Mouse (Mus musculus) heart, embryonic 14.5 days (tissue): ENCODE data around the gene Fbxo17. TPM values are rescaled to one million over a fixed set of nuclear protein-coding genes. Genes with fewer than 3 reads are reported as not detected.

Experiments used
- ATAC-seq: fragments of 200-750 bp; cut with Nextera tagmentation; 2 replicates; pipeline ENCODE4 v1.8.0; 2017; ENCODE audit warnings: low read depth, moderate TSS enrichment; ENCODE audit not compliant: insufficient number of reproducible peaks, insufficient read depth, low FRiP score
- H3K27ac ChIP-seq, 2 experiments: fragments of 200-500 bp in 1 of 2; fragments of 300-500 bp in 1 of 2; sonication (generic) in 1 of 2; replicated peaks in 1 of 2; 2 replicates each; pipeline ENCODE4 v1.5.1; 2012 to 2014; ENCODE audit warnings: low read depth in 2 of 2, low read length in 2 of 2, control low read depth in 1 of 2, mild to moderate bottlenecking in 1 of 2, mixed read lengths in 1 of 2; ENCODE audit not compliant: control insufficient read depth in 1 of 2, insufficient read depth in 1 of 2
- H3K27me3 ChIP-seq: fragments of 300-500 bp; sonication (generic); 2 replicates; pipeline ENCODE4 v1.6.1; 2014; ENCODE audit warnings: mild to moderate bottlenecking, low read length, control low read depth; ENCODE audit not compliant: control insufficient read depth, insufficient read depth
- H3K36me3 ChIP-seq: fragments of 300-500 bp; sonication (generic); 2 replicates; pipeline ENCODE4 v1.6.1; 2014; ENCODE audit warnings: mild to moderate bottlenecking, control low read depth, low read length, mixed read lengths; ENCODE audit not compliant: control insufficient read depth, insufficient read depth
- H3K4me1 ChIP-seq, 2 experiments: fragments of 200-500 bp in 1 of 2; fragments of 300-500 bp in 1 of 2; sonication (generic) in 1 of 2; 2 replicates each; pipeline ENCODE4 v1.6.1; 2012 to 2014; ENCODE audit warnings: low read length in 2 of 2, control low read depth in 1 of 2, mixed read lengths in 1 of 2; ENCODE audit not compliant: control insufficient read depth in 2 of 2, insufficient read depth in 2 of 2
- H3K4me2 ChIP-seq: fragments of 300-500 bp; sonication (generic); 2 replicates; pipeline ENCODE4 v1.6.1; 2014; ENCODE audit warnings: mild to moderate bottlenecking, low read length
- H3K4me3 ChIP-seq, 2 experiments: fragments of 200-500 bp in 1 of 2; fragments of 300-500 bp in 1 of 2; sonication (generic) in 1 of 2; 2 replicates each; pipeline ENCODE4 v1.5.1; 2012 to 2014; ENCODE audit warnings: low read length in 2 of 2, mild to moderate bottlenecking in 2 of 2, control low read depth in 1 of 2, low read depth in 1 of 2, moderate library complexity in 1 of 2; ENCODE audit not compliant: control insufficient read depth in 1 of 2, insufficient read depth in 1 of 2
- H3K9ac ChIP-seq: fragments of 300-500 bp; sonication (generic); 2 replicates; pipeline ENCODE4 v1.6.1; 2014; ENCODE audit warnings: mild to moderate bottlenecking, low read length
- H3K9me3 ChIP-seq: fragments of 300-500 bp; sonication (generic); 2 replicates; pipeline ENCODE4 v1.6.1; 2016; ENCODE audit warnings: low read length, control low read depth; ENCODE audit not compliant: control insufficient read depth
- WGBS: fragments of 180-500 bp; shearing (Covaris S2); extraction: QIAGEN DNeasy Blood & Tissue Kit; methylation state at CpG from one replicate; pipeline ENCODE4 v1.1.7; 2014; 5-methylcytosine and 5-hydroxymethylcytosine counted together
- polyA plus RNA-seq: library from polyadenylated mRNA; unstranded; fragments of >200 nt; fragmentation: Nextera tagmentation; extraction: Ambion mirVana; gene quantifications from 2 replicates; pipeline ENCODE4 v1.2.1, GENCODE M21; 2014

Fbxo17 gene
- polyA plus RNA-seq, 1 experiment from 2014 or later = 8.6 TPM

DNA sequence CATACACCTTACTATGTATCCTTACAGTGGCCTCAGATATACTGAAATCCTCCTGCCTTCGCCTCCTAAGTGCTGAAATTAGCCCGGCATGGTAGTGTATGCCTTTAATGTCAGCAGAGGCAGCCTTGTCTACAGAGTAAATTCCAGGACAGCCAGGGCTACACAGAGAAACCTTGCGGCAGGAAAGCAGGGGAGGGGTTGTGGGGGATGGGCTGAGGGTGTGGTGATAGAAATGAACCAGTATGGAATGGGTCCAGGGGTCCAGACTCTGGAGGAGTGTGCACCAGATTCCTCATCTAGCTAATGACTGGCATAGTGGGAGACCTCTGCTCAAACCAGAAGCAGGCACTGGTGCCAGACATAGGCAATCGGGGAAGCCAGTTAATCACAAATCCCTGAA is 2.6 kb downstream of the Fbxo17 start:
- Histone ChIP-seq H3K27me3 (no peaks in the 10 kb centered on the region), H3K4me2 (0 out of 2 replicates have a peak overlapping the region, but pooled peaks have one; percentile 4), H3K9ac (no peak overlapping the region), H3K36me3 (no peaks in the 10 kb centered on the region; the same call in 1 of the 2 replicates), H3K4me3 (no peak overlapping the region), H3K9me3 (no peaks in the 10 kb centered on the region), H3K4me1 (peaks cover 14 to 17% of the 10 kb centered on the region in 2 experiments), H3K27ac (no peak overlapping the region)
- WGBS = 23% methylated on average over 4 of the region's 4 CpGs
- ATAC-seq = no peak

GRCm38 (mm10) chr7:28719650-28720049 is 3.0 kb downstream of the Fbxo17 start:
- no peak overlapping the region for H3K9ac ChIP-seq
- WGBS = 71% methylated on average over 2 of the region's 2 CpGs
- H3K9me3 ChIP-seq = no peaks in the 10 kb centered on the region
- no peak for ATAC-seq
- H3K4me1 ChIP-seq = peaks cover 9 to 16% of the 10 kb centered on the region in 2 experiments
- peaks cover 3% of the 10 kb centered on the region; the same call in 1 of the 2 replicates for H3K36me3 ChIP-seq
- H3K4me2 ChIP-seq = no peak overlapping the region
- H3K4me3 ChIP-seq = no peak overlapping the region
- no peaks in the 10 kb centered on the region for H3K27me3 ChIP-seq
- H3K27ac ChIP-seq = no peak overlapping the region

- H3K27ac ChIP-seq = no peak overlapping the region
- no peak overlapping the region for H3K4me2 ChIP-seq
- WGBS = 71% methylated on average over 3 of the region's 3 CpGs
- no peak overlapping the region for H3K9ac ChIP-seq
- H3K4me1 ChIP-seq = peaks cover 2 to 9% of the 10 kb centered on the region in 2 experiments
- H3K9me3 ChIP-seq = no peaks in the 10 kb centered on the region
- H3K36me3 ChIP-seq = peaks cover 13% of the 10 kb centered on the region; the same call in 1 of the 2 replicates
- no peaks in the 10 kb centered on the region for H3K27me3 ChIP-seq
- no peak for ATAC-seq
- H3K4me3 ChIP-seq = no peak overlapping the region
These were observed 4.3 kb downstream of the Fbxo17 start for GRCm38 (mm10) chr7:28720753-28721537.

- Histone ChIP-seq H3K27me3 (no peaks in the 10 kb centered on the region), H3K9ac (no peak overlapping the region), H3K27ac (no peak overlapping the region), H3K36me3 (peaks cover 13% of the 10 kb centered on the region; the same call in 1 of the 2 replicates), H3K9me3 (no peaks in the 10 kb centered on the region), H3K4me1 (peaks cover 3 to 9% of the 10 kb centered on the region in 2 experiments), H3K4me3 (no peak overlapping the region), H3K4me2 (no peak overlapping the region)
- ATAC-seq = no peak
- 90% methylated on average over 7 of the region's 7 CpGs for WGBS
These were observed 5.5 kb downstream of the Fbxo17 start for GRCm38 (mm10) chr7:28722079-28722478.

DNA sequence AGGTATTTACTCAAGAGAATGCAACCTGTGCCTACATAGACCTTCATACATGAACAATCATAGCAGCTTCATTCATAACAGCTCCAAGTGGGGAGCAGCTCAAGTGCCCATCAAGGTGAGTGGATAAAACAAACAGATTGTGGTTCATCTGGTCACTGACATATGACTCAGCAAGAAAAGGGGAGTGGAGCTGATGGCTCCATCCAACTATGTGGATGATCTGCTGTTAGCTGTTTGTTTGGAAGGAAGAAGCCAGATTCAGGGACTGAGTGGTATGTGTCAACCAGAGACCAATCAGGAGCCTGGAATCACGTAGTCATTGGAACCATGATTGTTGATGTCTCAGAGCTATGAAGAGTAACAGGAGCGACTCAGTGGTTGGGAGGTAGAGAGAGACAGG is 8.0 kb downstream of the Fbxo17 start:
- peaks cover 0 to 3% of the 10 kb centered on the region in 2 experiments; a peak in 2 of 4 replicates for H3K4me1 ChIP-seq
- no peak overlapping the region for H3K27ac ChIP-seq
- 95% methylated on average over 2 of the region's 2 CpGs for WGBS
- H3K36me3 ChIP-seq = peaks cover 13% of the 10 kb centered on the region; the same call in 1 of the 2 replicates
- no peaks in the 10 kb centered on the region for H3K27me3 ChIP-seq
- H3K9me3 ChIP-seq = no peaks in the 10 kb centered on the region
- H3K9ac ChIP-seq = no peak overlapping the region
- H3K4me2 ChIP-seq = no peak overlapping the region
- no peak for ATAC-seq
- no peak overlapping the region for H3K4me3 ChIP-seq

- H3K27ac ChIP-seq = no peak overlapping the region
- H3K36me3 ChIP-seq = peaks cover 13% of the 10 kb centered on the region; the same call in 1 of the 2 replicates
- peaks cover 6% of the 10 kb centered on the region for H3K9me3 ChIP-seq
- ATAC-seq = no peak
- no peak overlapping the region for H3K9ac ChIP-seq
- 8% methylated on average over 14 of the region's 14 CpGs for WGBS
- H3K4me3 ChIP-seq = no peak overlapping the region
- H3K27me3 ChIP-seq = no peaks in the 10 kb centered on the region
- H3K4me2 ChIP-seq = no peak overlapping the region
- H3K4me1 ChIP-seq = peaks cover 0 to 2% of the 10 kb centered on the region in 2 experiments; a peak in 1 of 4 replicates
These were observed 10.0 kb downstream of the Fbxo17 start for GRCm38 (mm10) chr7:28726600-28726999.

GRCm38 (mm10) chr7:28727649-28728340 is 11.2 kb downstream of the Fbxo17 start:
- WGBS = 53% methylated on average over 10 of the region's 10 CpGs
- peaks cover 13% of the 10 kb centered on the region; the same call in 1 of the 2 replicates for H3K36me3 ChIP-seq
- H3K27ac ChIP-seq = no peak overlapping the region
- ATAC-seq = no peak
- H3K4me2 ChIP-seq = no peak overlapping the region
- H3K4me1 ChIP-seq = peaks cover 2 to 7% of the 10 kb centered on the region in 2 experiments
- no peaks in the 10 kb centered on the region for H3K27me3 ChIP-seq
- no peak overlapping the region for H3K4me3 ChIP-seq
- no peak overlapping the region for H3K9ac ChIP-seq
- peaks cover 6% of the 10 kb centered on the region for H3K9me3 ChIP-seq
